Mouse (Mus musculus): Measurements from ENCODE around the gene Zfp644. TPM values are rescaled to one million over a fixed set of nuclear protein-coding genes. Genes with fewer than 3 reads are reported as not detected.
A peak's percentile ranks its signal among the peaks of the same experiment; 100 is the strongest.

The Zfp644 gene
- polyA plus RNA-seq, 1 experiment from 2014 or later: 116 TPM

DNA sequence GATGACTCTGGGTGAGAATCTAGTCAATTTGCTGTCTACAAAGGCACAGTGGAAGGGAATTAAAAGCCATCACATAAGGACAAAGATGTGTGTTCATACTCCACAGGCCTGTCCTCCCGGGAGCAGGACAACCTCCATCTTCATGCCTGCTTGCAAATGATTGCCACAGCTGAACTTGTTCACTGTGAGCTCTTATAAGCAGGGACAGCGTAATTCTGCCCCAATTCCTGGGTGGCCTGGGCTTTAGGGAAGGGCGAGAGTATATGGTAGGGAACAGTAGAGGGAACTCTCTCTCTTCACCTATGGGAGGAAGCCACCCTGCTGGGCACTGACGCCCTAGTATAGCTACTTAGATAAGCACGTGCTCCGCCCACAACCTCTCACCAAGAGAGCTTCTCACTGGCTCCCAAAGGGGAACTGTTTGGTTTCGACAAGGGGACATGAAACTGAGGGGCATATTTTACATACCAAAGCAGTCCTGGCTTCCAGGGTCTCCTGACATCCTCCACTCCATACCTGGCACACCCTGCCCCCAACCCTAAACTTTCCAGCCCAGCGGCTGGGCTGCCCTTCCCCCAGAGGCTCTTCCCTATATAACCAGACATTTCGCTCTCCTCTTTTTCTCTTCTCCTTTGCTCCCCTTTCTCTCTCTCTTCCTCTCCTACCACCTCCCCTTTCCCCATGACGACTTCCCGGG is 12.4 kb upstream of the Zfp644 start:
- Histone ChIP-seq H3K9ac (replicated peaks; ENCODE audit: low read length) (no peak overlapping the region), H3K4me2 (ENCODE audit: low read length) (no peak overlapping the region), H3K36me3 (ENCODE audit: control insufficient read depth, insufficient read depth, low read length) (no peaks in the 10 kb centered on the region), H3K9me3 (ENCODE audit: control insufficient read depth, low read length) (no peaks in the 10 kb centered on the region), H3K27ac (replicated peaks; ENCODE audit: low read depth, low read length) (no peak overlapping the region), H3K27me3 (ENCODE audit: control insufficient read depth, insufficient read depth, low read length) (no peaks in the 10 kb centered on the region), H3K4me3 (replicated peaks; ENCODE audit: low read depth, low read length) (no peak overlapping the region), H3K4me1 (ENCODE audit: control insufficient read depth, insufficient read depth, low read length) (0 out of 2 replicates have a peak, but pooled peaks cover 2% of the 10 kb centered on the region)
- WGBS: 52% methylated on average over 11 of the region's 11 CpGs
- DNase-seq (no peak), ATAC-seq (ENCODE audit: low FRiP score, low TSS enrichment) (no peak)

DNA sequence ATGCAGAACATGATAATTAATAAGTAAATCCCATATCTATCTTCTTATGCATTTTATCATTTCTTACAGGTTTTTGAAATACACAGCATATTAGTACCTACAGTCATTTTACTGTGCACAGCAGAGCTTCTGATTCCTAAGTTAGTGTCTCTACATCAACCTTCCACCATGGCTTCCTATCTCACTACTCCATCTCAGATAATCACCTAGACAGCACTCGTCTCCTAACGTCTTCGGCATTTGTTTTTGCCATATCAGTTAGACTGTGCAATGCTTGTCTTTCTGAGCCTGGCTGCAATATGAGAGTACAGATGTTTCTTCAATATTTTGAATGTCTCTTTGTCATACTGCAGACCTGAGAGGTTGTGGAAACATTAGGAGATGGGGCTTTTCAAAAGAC is 9.3 kb upstream of the Zfp644 start:
- ATAC-seq (ENCODE audit: low FRiP score, low TSS enrichment): no peak
- Histone ChIP-seq H3K4me2 (ENCODE audit: low read length) (no peak overlapping the region), H3K4me3 (replicated peaks; ENCODE audit: low read depth, low read length) (no peak overlapping the region), H3K27me3 (ENCODE audit: control insufficient read depth, insufficient read depth, low read length) (no peaks in the 10 kb centered on the region), H3K4me1 (ENCODE audit: control insufficient read depth, insufficient read depth, low read length) (no peaks in the 10 kb centered on the region), H3K27ac (replicated peaks; ENCODE audit: low read depth, low read length) (no peak overlapping the region), H3K9me3 (ENCODE audit: control insufficient read depth, low read length) (no peaks in the 10 kb centered on the region), H3K36me3 (ENCODE audit: control insufficient read depth, insufficient read depth, low read length) (no peaks in the 10 kb centered on the region), H3K9ac (replicated peaks; ENCODE audit: low read length) (no peak overlapping the region)
- 90% methylated on average over 3 of the region's 3 CpGs for WGBS
- no peak for DNase-seq

DNA sequence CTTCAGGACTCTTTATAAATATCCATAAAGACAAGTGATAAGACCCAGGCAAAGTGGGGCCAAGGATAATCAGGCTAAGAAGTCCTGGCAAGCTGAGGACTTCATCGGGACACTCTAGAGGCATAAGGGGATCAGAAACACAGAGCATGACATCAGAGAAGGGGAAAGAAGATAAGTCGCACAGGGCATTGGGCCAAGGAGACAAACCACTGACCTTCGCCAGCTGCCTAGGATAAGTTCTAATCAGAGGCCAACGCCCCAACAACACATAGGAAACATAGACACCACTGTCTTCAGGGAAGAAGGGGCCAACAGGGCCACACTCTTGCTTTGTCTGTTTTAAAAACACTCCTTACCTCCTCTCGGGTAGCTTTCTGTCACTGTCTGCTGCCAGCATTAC is 8.1 kb upstream of the Zfp644 start:
- DNase-seq (no peak), ATAC-seq (ENCODE audit: low FRiP score, low TSS enrichment) (no peak)
- H3K4me2 ChIP-seq (ENCODE audit: low read length): no peak overlapping the region
- H3K9ac ChIP-seq (replicated peaks; ENCODE audit: low read length): no peak overlapping the region
- 84% methylated on average over 5 of the region's 5 CpGs for WGBS
- H3K9me3 ChIP-seq (ENCODE audit: control insufficient read depth, low read length): no peaks in the 10 kb centered on the region
- H3K4me3 ChIP-seq (replicated peaks; ENCODE audit: low read depth, low read length): no peak overlapping the region
- no peaks in the 10 kb centered on the region for H3K27me3 ChIP-seq (ENCODE audit: control insufficient read depth, insufficient read depth, low read length)
- no peaks in the 10 kb centered on the region for H3K4me1 ChIP-seq (ENCODE audit: control insufficient read depth, insufficient read depth, low read length)
- H3K36me3 ChIP-seq (ENCODE audit: control insufficient read depth, insufficient read depth, low read length): no peaks in the 10 kb centered on the region
- no peak overlapping the region for H3K27ac ChIP-seq (replicated peaks; ENCODE audit: low read depth, low read length)

DNA sequence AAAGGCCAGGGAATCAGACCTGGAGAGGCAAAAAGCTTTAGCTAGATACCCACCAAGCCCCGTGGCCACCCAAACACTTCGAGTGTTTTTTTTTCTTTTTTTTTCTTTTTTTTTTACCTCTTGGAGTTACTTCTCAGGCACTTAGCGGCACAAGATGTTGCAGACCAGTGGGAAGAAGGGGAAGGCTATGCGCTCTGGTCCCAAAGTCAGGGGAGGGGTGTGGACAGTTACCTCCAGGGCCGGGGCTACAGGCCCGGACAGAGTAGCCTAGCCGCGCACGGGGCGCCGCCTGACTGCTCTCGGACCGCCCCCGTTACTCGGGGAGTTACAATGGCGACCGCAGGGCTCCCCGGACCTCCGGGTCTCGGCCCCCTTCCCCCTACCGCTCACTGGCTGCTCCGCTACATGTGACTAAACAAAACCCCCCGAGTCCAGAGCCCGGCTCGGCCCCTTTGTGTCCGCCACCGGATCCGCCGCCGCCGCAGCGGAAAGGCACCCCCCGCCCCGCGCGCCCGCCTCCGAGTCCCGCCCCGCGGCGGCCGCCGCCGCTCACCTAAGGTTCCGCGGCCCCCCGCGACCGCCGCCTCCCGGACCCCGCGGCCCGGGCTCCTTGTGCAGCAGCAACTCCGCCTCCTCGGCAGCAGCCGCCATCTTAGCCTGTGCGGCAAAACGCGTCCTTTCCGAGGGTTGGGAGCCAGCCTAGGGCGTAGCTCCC is 1.2 kb downstream of the Zfp644 start:
- no peaks in the 10 kb centered on the region for H3K27me3 ChIP-seq (ENCODE audit: control insufficient read depth, insufficient read depth, low read length)
- under 1% methylated on average over 53 of the region's 63 CpGs for WGBS

DNA sequence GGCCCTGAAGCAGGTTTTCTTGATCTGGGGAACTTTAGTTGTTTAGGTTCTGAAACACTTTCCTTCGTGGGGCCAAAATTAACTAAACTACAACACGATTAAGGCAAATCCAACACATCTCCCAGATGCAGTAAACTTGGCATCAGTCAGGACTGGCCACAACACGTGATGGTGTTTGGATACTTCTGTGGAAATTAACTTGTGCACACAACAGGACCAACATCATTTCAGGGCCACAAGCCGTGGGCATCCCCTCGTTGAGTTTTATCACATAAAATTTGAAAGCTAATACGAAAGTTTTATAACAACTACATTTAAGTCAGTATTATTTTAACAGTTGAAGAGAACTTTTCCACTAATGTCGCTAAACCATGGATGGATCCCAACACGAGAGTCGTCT is 1.9 kb downstream of the Zfp644 start:
- H3K36me3 ChIP-seq (ENCODE audit: control insufficient read depth, insufficient read depth, low read length): 0 out of 2 replicates have a peak, but pooled peaks cover 2% of the 10 kb centered on the region
- 41% methylated on average over 9 of the region's 9 CpGs for WGBS
- DNase-seq (peak; percentile 8), ATAC-seq (ENCODE audit: low FRiP score, low TSS enrichment) (no peak)
- H3K4me2 ChIP-seq (ENCODE audit: low read length): peak overlapping the region; percentile 64
- peaks cover 21% of the 10 kb centered on the region for H3K4me1 ChIP-seq (ENCODE audit: control insufficient read depth, insufficient read depth, low read length)
- H3K9me3 ChIP-seq (ENCODE audit: control insufficient read depth, low read length): no peaks in the 10 kb centered on the region
- peak overlapping the region; percentile 86 for H3K4me3 ChIP-seq (replicated peaks; ENCODE audit: low read depth, low read length)
- H3K9ac ChIP-seq (replicated peaks; ENCODE audit: low read length): peak overlapping the region; percentile 95; the same call in 1 of the 2 replicates
- no peaks in the 10 kb centered on the region for H3K27me3 ChIP-seq (ENCODE audit: control insufficient read depth, insufficient read depth, low read length)
- peak overlapping the region; percentile 99; the same call in 1 of the 2 replicates for H3K27ac ChIP-seq (replicated peaks; ENCODE audit: low read depth, low read length)

More for the DNA sequence above, 1.2 kb downstream of the Zfp644 start:
- peak overlapping the region; percentile 99 for H3K27ac ChIP-seq (replicated peaks; ENCODE audit: low read depth, low read length)
- ATAC-seq (ENCODE audit: low FRiP score, low TSS enrichment): peak; percentile 90
- DNase-seq: peak; percentile 86
- H3K9me3 ChIP-seq (ENCODE audit: control insufficient read depth, low read length): no peaks in the 10 kb centered on the region
- H3K9ac ChIP-seq (replicated peaks; ENCODE audit: low read length): peak overlapping the region; percentile 95
- peak overlapping the region; percentile 86 for H3K4me3 ChIP-seq (replicated peaks; ENCODE audit: low read depth, low read length)
- H3K36me3 ChIP-seq (ENCODE audit: control insufficient read depth, insufficient read depth, low read length): no peaks in the 10 kb centered on the region
- H3K4me2 ChIP-seq (ENCODE audit: low read length): peak overlapping the region; percentile 64
- H3K4me1 ChIP-seq (ENCODE audit: control insufficient read depth, insufficient read depth, low read length): peaks cover 21% of the 10 kb centered on the region

DNA sequence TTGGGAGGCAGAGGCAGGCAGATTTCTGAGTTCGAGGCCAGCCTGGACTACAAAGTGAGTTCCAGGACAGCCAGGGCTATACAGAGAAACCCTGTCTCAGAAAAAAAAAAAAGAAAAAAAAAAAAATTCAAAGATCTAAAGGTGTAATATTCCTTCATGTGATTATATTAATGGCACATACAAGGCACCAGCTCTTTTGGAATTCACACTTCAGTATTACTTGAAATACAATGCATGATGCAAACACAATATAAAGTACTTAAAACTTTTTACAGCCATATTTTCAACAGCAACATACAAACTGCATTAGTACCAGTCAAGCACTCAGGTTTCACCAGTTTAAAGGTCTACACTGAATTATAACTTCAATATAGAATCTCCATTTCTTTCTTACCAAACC is 2.4 kb downstream of the Zfp644 start:
- H3K9ac ChIP-seq (replicated peaks; ENCODE audit: low read length): no peak overlapping the region

DNA sequence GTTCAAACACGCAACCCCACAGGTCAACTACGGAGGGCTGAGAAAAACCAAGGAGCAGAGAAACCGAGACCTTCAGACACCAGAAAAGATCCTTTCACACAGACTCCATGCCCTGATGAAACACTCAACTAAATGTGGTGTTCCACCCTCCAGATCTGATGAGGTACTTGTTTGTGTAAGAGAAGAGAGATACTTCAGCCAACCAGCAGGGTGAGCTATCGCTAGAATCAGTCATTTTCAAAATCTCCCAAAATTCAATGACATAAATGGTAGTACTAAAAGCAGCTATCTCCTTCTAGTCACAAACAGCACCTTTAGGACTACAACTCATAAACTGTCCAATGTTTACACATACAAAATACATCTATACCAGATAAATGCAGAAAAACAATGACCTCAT is 4.1 kb downstream of the Zfp644 start:
- Histone ChIP-seq H3K27ac (replicated peaks; ENCODE audit: low read depth, low read length) (no peak overlapping the region), H3K9ac (replicated peaks; ENCODE audit: low read length) (no peak overlapping the region), H3K4me3 (replicated peaks; ENCODE audit: low read depth, low read length) (no peak overlapping the region), H3K4me1 (ENCODE audit: control insufficient read depth, insufficient read depth, low read length) (peaks cover 21% of the 10 kb centered on the region), H3K4me2 (ENCODE audit: low read length) (no peak overlapping the region), H3K9me3 (ENCODE audit: control insufficient read depth, low read length) (no peaks in the 10 kb centered on the region), H3K27me3 (ENCODE audit: control insufficient read depth, insufficient read depth, low read length) (no peaks in the 10 kb centered on the region), H3K36me3 (ENCODE audit: control insufficient read depth, insufficient read depth, low read length) (0 out of 2 replicates have a peak, but pooled peaks cover 2% of the 10 kb centered on the region)
- 88% methylated on average over 4 of the region's 4 CpGs for WGBS
- DNase-seq: peak; percentile 43
- no peak for ATAC-seq (ENCODE audit: low FRiP score, low TSS enrichment)

More for the DNA sequence above, 2.4 kb downstream of the Zfp644 start:
- H3K27ac ChIP-seq (replicated peaks; ENCODE audit: low read depth, low read length): no peak overlapping the region
- no peak for ATAC-seq (ENCODE audit: low FRiP score, low TSS enrichment)
- no peaks in the 10 kb centered on the region for H3K27me3 ChIP-seq (ENCODE audit: control insufficient read depth, insufficient read depth, low read length)
- 94% methylated on average over 1 of the region's 1 CpGs for WGBS
- H3K36me3 ChIP-seq (ENCODE audit: control insufficient read depth, insufficient read depth, low read length): 0 out of 2 replicates have a peak, but pooled peaks cover 2% of the 10 kb centered on the region
- H3K4me2 ChIP-seq (ENCODE audit: low read length): peak overlapping the region; percentile 64
- peak overlapping the region; percentile 86 for H3K4me3 ChIP-seq (replicated peaks; ENCODE audit: low read depth, low read length)
- DNase-seq: no peak
- H3K9me3 ChIP-seq (ENCODE audit: control insufficient read depth, low read length): no peaks in the 10 kb centered on the region
- peaks cover 21% of the 10 kb centered on the region for H3K4me1 ChIP-seq (ENCODE audit: control insufficient read depth, insufficient read depth, low read length)

DNA sequence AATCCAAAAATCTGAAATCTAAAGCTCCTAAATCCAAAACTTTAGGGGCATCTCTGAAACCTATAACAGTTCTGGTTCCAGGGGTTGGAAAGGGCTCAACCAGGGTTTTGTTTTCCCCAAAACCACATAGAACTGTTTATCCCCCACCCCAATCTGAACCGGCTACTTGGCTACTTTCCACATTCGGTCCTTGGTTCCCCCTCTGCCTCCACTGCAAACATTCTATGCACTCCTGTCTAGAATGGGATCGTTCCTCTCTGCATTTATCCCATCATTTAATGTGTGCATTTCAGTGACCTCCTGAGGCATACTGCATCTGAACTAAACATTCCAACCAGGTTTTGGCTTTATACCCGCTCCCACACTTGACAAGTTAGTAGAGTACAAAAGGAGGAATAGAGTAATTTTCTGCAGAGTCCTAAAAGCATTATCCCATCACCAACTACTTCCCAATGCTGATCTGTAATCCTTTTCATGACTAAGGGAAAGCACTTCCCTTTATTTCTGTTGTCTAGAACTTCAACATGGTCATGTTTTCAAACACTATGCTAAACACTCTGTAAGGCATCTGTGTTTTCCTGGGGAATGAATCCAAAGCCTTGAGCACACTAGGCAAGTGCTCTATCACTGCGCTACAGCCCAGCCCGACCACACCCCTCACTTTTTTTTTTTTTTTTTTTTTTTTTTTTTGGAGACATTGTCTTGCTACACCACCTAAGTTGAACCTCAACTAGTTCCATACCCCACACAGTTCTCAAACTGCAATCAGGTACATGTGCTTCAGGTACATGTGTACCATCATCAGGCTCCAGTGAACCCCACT is 16.2 kb downstream of the Zfp644 start:
- Histone ChIP-seq H3K4me1 (ENCODE audit: control insufficient read depth, insufficient read depth, low read length) (no peaks in the 10 kb centered on the region), H3K36me3 (ENCODE audit: control insufficient read depth, insufficient read depth, low read length) (no peaks in the 10 kb centered on the region), H3K4me2 (ENCODE audit: low read length) (no peak overlapping the region), H3K27ac (replicated peaks; ENCODE audit: low read depth, low read length) (no peak overlapping the region), H3K4me3 (replicated peaks; ENCODE audit: low read depth, low read length) (no peak overlapping the region), H3K27me3 (ENCODE audit: control insufficient read depth, insufficient read depth, low read length) (no peaks in the 10 kb centered on the region), H3K9ac (replicated peaks; ENCODE audit: low read length) (no peak overlapping the region), H3K9me3 (ENCODE audit: control insufficient read depth, low read length) (no peaks in the 10 kb centered on the region)
- no peak for ATAC-seq (ENCODE audit: low FRiP score, low TSS enrichment)
- no peak for DNase-seq
- 95% methylated on average over 6 of the region's 6 CpGs for WGBS

All from midbrain, embryonic 14.5 days (tissue).